Mouse (Mus musculus): ENCODE measurements around the gene Pycr2. TPM values are rescaled to one million over a fixed set of nuclear protein-coding genes. Genes with fewer than 3 reads are reported as not detected.

The Pycr2 gene
- polyA plus RNA-seq, 1 experiment from 2014 or later: 162 TPM

DNA sequence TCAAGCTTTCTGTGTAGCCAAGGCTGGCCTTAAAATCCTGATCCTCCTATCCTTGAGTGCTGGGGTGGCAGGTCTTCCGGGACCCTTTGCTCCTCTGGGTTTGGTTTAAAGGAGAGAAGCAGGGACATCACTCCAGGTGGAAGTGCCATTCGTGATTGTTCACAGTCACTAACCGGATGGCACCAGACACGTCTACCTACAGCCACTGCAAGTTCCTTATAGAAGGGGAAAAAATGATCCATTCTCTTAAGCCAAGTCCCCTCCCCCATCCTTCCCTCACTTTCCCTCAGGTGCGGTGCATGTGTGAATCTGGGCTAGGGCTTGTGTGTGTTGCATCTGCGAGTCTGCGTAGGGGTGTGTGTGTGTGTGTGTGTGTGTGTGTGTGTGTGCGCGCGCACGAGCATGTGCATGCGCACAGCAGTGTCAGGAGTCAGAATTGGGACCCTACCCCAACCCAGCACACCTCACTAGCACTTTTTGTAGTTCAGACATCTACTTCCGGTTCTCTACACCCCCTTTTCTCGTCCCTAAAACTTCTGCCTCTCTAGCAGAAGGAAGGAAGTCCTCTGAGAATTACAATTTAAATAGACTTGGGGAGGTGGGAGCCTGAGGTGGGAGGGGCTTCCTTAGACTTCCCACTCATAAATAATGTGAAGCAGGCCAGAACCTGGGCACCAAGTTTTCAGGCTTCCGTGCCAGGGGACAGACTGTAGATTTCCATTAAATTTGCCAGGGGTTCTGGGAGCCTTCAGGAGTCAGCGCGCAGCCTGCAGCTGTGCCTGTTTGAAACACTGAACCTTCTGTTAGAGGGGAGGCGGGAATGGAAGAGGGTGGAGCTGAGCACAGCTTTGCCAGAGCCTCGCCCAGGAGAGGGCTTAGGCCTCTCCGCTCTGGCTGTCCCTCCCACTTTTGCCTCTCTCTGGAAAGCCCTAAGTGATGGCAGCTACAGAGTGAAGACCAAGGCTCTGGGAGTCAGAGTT, 41.2 kb downstream of the Pycr2 start:
- Histone ChIP-seq H3K4me2 (peak overlapping the region; percentile 55), H3K27ac (ENCODE audit: low read depth, low read length) (peak overlapping the region; percentile 30; the same call in 1 of the 2 replicates), H3K4me1 (replicated peaks; ENCODE audit: control insufficient read depth, insufficient read depth, low read length) (peaks cover 39% of the 10 kb centered on the region), H3K4me3 (ENCODE audit: low read depth, low read length) (peak overlapping the region; percentile 14; the same call in 1 of the 2 replicates), H3K36me3 (ENCODE audit: control insufficient read depth, insufficient read depth, low read length) (no peaks in the 10 kb centered on the region; the same call in 1 of the 2 replicates), H3K9ac (ENCODE audit: low read depth, low read length) (peak overlapping the region; percentile 31), H3K27me3 (replicated peaks; ENCODE audit: control insufficient read depth, insufficient read depth, low read length) (peaks cover 2% of the 10 kb centered on the region; the same call in 1 of the 2 replicates), H3K9me3 (ENCODE audit: control insufficient read depth, low read length) (no peaks in the 10 kb centered on the region)
- 25% methylated on average over 20 of the region's 20 CpGs for WGBS
- DNase-seq (ENCODE audit: low spot score): no peak
- peak; percentile 83 for ATAC-seq (replicated peaks; ENCODE audit: low FRiP score)

DNA sequence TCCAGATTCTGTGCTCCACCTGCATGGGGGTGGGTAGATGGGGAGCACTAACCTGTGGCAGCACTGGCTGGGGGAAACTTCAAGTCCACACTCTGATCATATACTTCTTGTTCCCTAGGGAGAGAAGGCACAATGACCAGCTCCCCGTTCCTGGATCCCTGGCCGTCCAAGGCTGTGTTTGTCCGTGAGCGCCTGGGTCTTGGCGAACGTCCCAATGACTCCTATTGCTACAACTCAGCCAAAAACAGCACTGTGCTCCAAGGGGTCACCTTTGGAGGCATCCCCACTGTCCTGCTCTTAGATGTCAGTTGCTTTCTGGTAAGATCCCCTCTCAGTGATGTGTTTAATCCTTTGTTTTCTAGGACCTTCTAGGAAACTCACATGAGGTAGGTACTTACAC, 42.4 kb downstream of the Pycr2 start:
- H3K27ac ChIP-seq (ENCODE audit: low read depth, low read length): no peak overlapping the region
- peaks cover 33% of the 10 kb centered on the region for H3K4me1 ChIP-seq (replicated peaks; ENCODE audit: control insufficient read depth, insufficient read depth, low read length)
- H3K9ac ChIP-seq (ENCODE audit: low read depth, low read length): peak overlapping the region; percentile 31; the same call in 1 of the 2 replicates
- H3K9me3 ChIP-seq (ENCODE audit: control insufficient read depth, low read length): no peaks in the 10 kb centered on the region
- DNase-seq (ENCODE audit: low spot score) (no peak), ATAC-seq (replicated peaks; ENCODE audit: low FRiP score) (no peak)
- no peak overlapping the region for H3K4me2 ChIP-seq
- no peak overlapping the region for H3K4me3 ChIP-seq (ENCODE audit: low read depth, low read length)
- 91% methylated on average over 6 of the region's 6 CpGs for whole genome bisulfite sequencing
- H3K36me3 ChIP-seq (ENCODE audit: control insufficient read depth, insufficient read depth, low read length): peaks cover 2% of the 10 kb centered on the region; the same call in 1 of the 2 replicates
- H3K27me3 ChIP-seq (replicated peaks; ENCODE audit: control insufficient read depth, insufficient read depth, low read length): 0 out of 2 replicates have a peak, but pooled peaks cover 2% of the 10 kb centered on the region

DNA sequence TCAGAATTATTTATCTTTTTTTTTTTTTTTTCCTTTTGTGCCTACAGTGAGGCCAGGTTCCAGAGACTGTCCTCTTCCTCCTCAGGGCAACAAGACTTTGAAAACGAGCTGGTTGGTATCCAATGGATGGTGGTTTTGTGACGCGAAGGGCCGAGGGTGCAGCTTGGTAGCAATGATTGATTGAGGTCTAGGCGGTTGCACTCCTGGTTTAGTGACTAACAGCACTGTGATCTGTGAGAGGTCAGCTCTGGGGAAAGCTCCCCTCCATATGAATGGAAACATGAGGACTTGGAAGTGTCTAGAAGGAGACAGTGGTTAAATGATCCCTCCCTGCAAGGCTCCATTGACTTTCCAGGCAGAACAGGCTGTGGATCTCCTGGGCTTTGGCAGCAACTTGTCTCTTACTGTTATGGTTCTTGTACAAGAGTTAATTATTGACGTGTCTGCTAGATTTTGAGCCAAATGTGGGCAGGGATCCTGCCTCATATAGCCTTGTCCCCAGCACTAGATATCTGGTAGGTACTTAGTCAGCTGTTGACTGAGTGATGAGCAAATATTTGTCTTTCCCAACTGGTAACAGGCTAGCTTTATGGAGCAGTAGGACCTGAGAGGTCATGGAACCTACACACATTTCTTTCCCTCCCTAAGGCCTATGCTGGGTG, 48.1 kb downstream of the Pycr2 start:
- 60% methylated on average over 6 of the region's 6 CpGs for WGBS
- 0 out of 2 replicates have a peak, but pooled peaks cover 4% of the 10 kb centered on the region for H3K4me1 ChIP-seq (replicated peaks; ENCODE audit: control insufficient read depth, insufficient read depth, low read length)
- H3K9me3 ChIP-seq (ENCODE audit: control insufficient read depth, low read length): no peaks in the 10 kb centered on the region
- H3K9ac ChIP-seq (ENCODE audit: low read depth, low read length): no peak overlapping the region
- H3K4me2 ChIP-seq: no peak overlapping the region
- H3K27me3 ChIP-seq (replicated peaks; ENCODE audit: control insufficient read depth, insufficient read depth, low read length): no peaks in the 10 kb centered on the region
- H3K4me3 ChIP-seq (ENCODE audit: low read depth, low read length): no peak overlapping the region
- DNase-seq (ENCODE audit: low spot score) (no peak), ATAC-seq (replicated peaks; ENCODE audit: low FRiP score) (peak; percentile 38)
- H3K36me3 ChIP-seq (ENCODE audit: control insufficient read depth, insufficient read depth, low read length): peaks cover 2% of the 10 kb centered on the region; the same call in 1 of the 2 replicates
- no peak overlapping the region for H3K27ac ChIP-seq (ENCODE audit: low read depth, low read length)

DNA sequence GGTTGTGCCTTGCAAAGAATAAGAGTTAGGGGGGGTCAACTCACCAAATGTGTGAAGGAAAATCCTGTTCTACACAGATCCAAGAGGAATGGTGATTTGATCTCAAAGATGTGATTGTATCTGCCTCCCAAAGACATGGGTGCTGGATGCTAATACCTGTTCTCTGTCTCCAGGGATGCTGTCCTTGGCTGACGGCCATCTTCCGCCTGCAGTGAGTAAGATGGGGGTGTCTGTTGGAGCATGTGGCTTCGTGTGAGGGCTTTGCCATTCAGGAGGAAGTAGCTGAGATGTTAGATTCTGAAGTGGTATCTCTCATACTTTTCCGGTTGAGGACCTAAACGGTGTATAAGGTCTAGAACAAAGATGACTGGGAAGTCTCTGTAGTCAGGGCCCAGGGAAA, 48.7 kb downstream of the Pycr2 start:
- no peaks in the 10 kb centered on the region for H3K9me3 ChIP-seq (ENCODE audit: control insufficient read depth, low read length)
- H3K4me3 ChIP-seq (ENCODE audit: low read depth, low read length): no peak overlapping the region
- no peak for ATAC-seq (replicated peaks; ENCODE audit: low FRiP score)
- H3K9ac ChIP-seq (ENCODE audit: low read depth, low read length): no peak overlapping the region
- H3K27me3 ChIP-seq (replicated peaks; ENCODE audit: control insufficient read depth, insufficient read depth, low read length): no peaks in the 10 kb centered on the region
- 0 out of 2 replicates have a peak, but pooled peaks cover 4% of the 10 kb centered on the region for H3K4me1 ChIP-seq (replicated peaks; ENCODE audit: control insufficient read depth, insufficient read depth, low read length)
- H3K27ac ChIP-seq (ENCODE audit: low read depth, low read length): no peak overlapping the region
- DNase-seq (ENCODE audit: low spot score): no peak
- H3K36me3 ChIP-seq (ENCODE audit: control insufficient read depth, insufficient read depth, low read length): peaks cover 2% of the 10 kb centered on the region; the same call in 1 of the 2 replicates
- no peak overlapping the region for H3K4me2 ChIP-seq
- 79% methylated on average over 5 of the region's 5 CpGs for WGBS

DNA sequence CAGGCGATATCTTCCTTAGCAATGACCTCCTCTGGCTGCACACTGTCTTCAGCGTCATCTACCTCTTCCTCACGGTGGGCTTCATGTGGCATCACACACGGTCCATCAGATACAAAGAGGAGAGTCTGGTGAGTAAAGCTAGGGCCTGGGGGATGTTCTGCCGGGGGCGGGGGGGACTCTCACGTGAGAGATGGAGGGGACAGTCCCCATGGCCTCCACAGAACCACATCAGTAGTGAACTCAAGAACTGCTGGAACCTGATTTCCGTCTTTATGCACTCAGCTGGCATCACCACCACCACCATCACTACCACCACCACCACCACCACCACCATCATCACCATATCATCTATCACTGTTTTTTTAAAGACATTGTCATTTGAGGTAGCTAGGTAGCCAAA, 52.3 kb downstream of the Pycr2 start:
- Histone ChIP-seq H3K27ac (ENCODE audit: low read depth, low read length) (no peak overlapping the region; the same call in 1 of the 2 replicates), H3K4me3 (ENCODE audit: low read depth, low read length) (no peak overlapping the region), H3K9me3 (ENCODE audit: control insufficient read depth, low read length) (no peaks in the 10 kb centered on the region)

DNA sequence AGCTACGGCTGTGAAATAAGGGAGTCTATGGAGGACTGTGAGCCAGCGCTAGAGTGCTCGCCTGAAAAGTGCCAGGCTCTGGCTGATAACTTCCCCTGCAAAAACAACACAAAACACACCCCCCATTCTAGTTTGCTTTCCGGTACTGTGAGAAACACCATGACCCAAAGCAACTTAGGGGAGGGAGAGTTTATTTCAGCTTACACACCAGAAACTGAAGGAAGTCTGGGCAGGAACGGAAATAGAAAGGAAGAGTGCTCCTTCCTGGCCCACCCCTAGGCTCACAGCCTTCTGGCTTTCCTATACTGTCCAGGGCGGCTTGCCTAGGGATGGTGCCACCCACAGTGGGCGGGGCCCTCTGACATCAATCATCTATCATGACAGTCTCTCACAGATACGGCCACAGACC, 52.9 kb downstream of the Pycr2 start:
- ATAC-seq (replicated peaks; ENCODE audit: low FRiP score) (peak; percentile 71), DNase-seq (ENCODE audit: low spot score) (no peak)
- Histone ChIP-seq H3K36me3 (ENCODE audit: control insufficient read depth, insufficient read depth, low read length) (peaks cover 3% of the 10 kb centered on the region; the same call in 1 of the 2 replicates), H3K4me2 (no peak overlapping the region), H3K4me3 (ENCODE audit: low read depth, low read length) (no peak overlapping the region), H3K27ac (ENCODE audit: low read depth, low read length) (no peak overlapping the region; the same call in 1 of the 2 replicates), H3K4me1 (replicated peaks; ENCODE audit: control insufficient read depth, insufficient read depth, low read length) (0 out of 2 replicates have a peak, but pooled peaks cover 4% of the 10 kb centered on the region), H3K9me3 (ENCODE audit: control insufficient read depth, low read length) (no peaks in the 10 kb centered on the region), H3K9ac (ENCODE audit: low read depth, low read length) (no peak overlapping the region), H3K27me3 (replicated peaks; ENCODE audit: control insufficient read depth, insufficient read depth, low read length) (no peaks in the 10 kb centered on the region)
- 52% methylated on average over 8 of the region's 8 CpGs for WGBS

More for the DNA sequence above, 52.3 kb downstream of the Pycr2 start:
- 0 out of 2 replicates have a peak, but pooled peaks cover 4% of the 10 kb centered on the region for H3K4me1 ChIP-seq (replicated peaks; ENCODE audit: control insufficient read depth, insufficient read depth, low read length)
- H3K4me2 ChIP-seq: no peak overlapping the region
- no peak for ATAC-seq (replicated peaks; ENCODE audit: low FRiP score)
- H3K27me3 ChIP-seq (replicated peaks; ENCODE audit: control insufficient read depth, insufficient read depth, low read length): no peaks in the 10 kb centered on the region
- no peak overlapping the region for H3K9ac ChIP-seq (ENCODE audit: low read depth, low read length)
- H3K36me3 ChIP-seq (ENCODE audit: control insufficient read depth, insufficient read depth, low read length): peaks cover 2% of the 10 kb centered on the region; the same call in 1 of the 2 replicates
- 92% methylated on average over 8 of the region's 8 CpGs for WGBS
- DNase-seq (ENCODE audit: low spot score): no peak

Other genes with a start within 250 kb of the Pycr2 start
- gene Mixl1, start 207.3 kb upstream of the Pycr2 start, polyA plus RNA-seq (2014; fragmentation: Nextera tagmentation; extraction: Ambion mirVana): 1.8 and 2.0 TPM in 2 replicates
- gene Acbd3, start 178.2 kb upstream of the Pycr2 start, polyA plus RNA-seq (2014; fragmentation: Nextera tagmentation; extraction: Ambion mirVana): 17.5 and 18.4 TPM in 2 replicates
- gene H3f3a, start 90.3 kb upstream of the Pycr2 start, polyA plus RNA-seq (2014; fragmentation: Nextera tagmentation; extraction: Ambion mirVana): 1,897 and 1,996 TPM in 2 replicates
- gene Sde2, start 53.2 kb upstream of the Pycr2 start, polyA plus RNA-seq (2014; fragmentation: Nextera tagmentation; extraction: Ambion mirVana): 49.0 and 49.2 TPM in 2 replicates
- not detected in 2 replicates for gene Lefty2, start 11.2 kb upstream of the Pycr2 start, polyA plus RNA-seq (2014; fragmentation: Nextera tagmentation; extraction: Ambion mirVana)
- gene Lefty1, start 30.7 kb downstream of the Pycr2 start, polyA plus RNA-seq (2014; fragmentation: Nextera tagmentation; extraction: Ambion mirVana): 7.3 and 9.5 TPM in 2 replicates
- gene Tmem63a, start 38.1 kb downstream of the Pycr2 start, polyA plus RNA-seq (2014; fragmentation: Nextera tagmentation; extraction: Ambion mirVana): 7.8 and 8.3 TPM in 2 replicates
- gene Ephx1, start 116.6 kb downstream of the Pycr2 start, polyA plus RNA-seq (2014; fragmentation: Nextera tagmentation; extraction: Ambion mirVana): 1.6 and 1.7 TPM in 2 replicates
- gene 9130409I23Rik, start 146.9 kb downstream of the Pycr2 start, polyA plus RNA-seq (2014; fragmentation: Nextera tagmentation; extraction: Ambion mirVana): not detected in 2 replicates
- 38.1 and 38.8 TPM in 2 replicates for gene Nvl, start 239.9 kb downstream of the Pycr2 start, polyA plus RNA-seq (2014; fragmentation: Nextera tagmentation; extraction: Ambion mirVana)
- 77.6 and 82.7 TPM in 2 replicates for gene Cnih4, start 240.4 kb downstream of the Pycr2 start, polyA plus RNA-seq (2014; fragmentation: Nextera tagmentation; extraction: Ambion mirVana)

All from liver, embryonic 11.5 days (tissue).